Mouse (Mus musculus) midbrain, embryonic 13.5 days (tissue): Measurements from ENCODE around the gene Frat1. TPM values are rescaled to one million over a fixed set of nuclear protein-coding genes. Genes with fewer than 3 reads are reported as not detected.

Experiments
- ATAC-seq: fragments of 200-750 bp; cut with Nextera tagmentation; 2 replicates; pipeline ENCODE4 v1.8.0; 2017; ENCODE audit warnings: mild to moderate bottlenecking, moderate TSS enrichment, moderate library complexity
- H3K27ac ChIP-seq: fragments of 300-500 bp; sonication (generic); 2 replicates; pipeline ENCODE4 v1.5.1; 2015; ENCODE audit warnings: inconsistent platforms, mild to moderate bottlenecking, moderate library complexity
- H3K27me3 ChIP-seq: fragments of 300-500 bp; sonication (generic); 2 replicates; pipeline ENCODE4 v1.6.1; 2015; ENCODE audit warnings: mild to moderate bottlenecking, inconsistent platforms
- H3K36me3 ChIP-seq: fragments of 300-500 bp; sonication (generic); 2 replicates; pipeline ENCODE4 v1.6.1; 2015; ENCODE audit warnings: mild to moderate bottlenecking, inconsistent platforms
- H3K4me1 ChIP-seq: fragments of 300-500 bp; sonication (generic); replicated peaks from 2 replicates; pipeline ENCODE4 v1.6.1; 2015; ENCODE audit warnings: inconsistent platforms
- H3K4me2 ChIP-seq: fragments of 300-500 bp; sonication (generic); replicated peaks from 2 replicates; pipeline ENCODE4 v1.6.1; 2015; ENCODE audit warnings: moderate library complexity, mild to moderate bottlenecking, inconsistent platforms
- H3K4me3 ChIP-seq: fragments of 300-500 bp; sonication (generic); replicated peaks from 2 replicates; pipeline ENCODE4 v1.5.1; 2015; ENCODE audit warnings: mild to moderate bottlenecking, inconsistent platforms
- H3K9ac ChIP-seq: fragments of 300-500 bp; sonication (generic); replicated peaks from 2 replicates; pipeline ENCODE4 v1.6.1; 2015; ENCODE audit warnings: mild to moderate bottlenecking, inconsistent platforms
- H3K9me3 ChIP-seq: fragments of 300-500 bp; sonication (generic); 2 replicates; pipeline ENCODE4 v1.6.1; 2016; ENCODE audit warnings: mild to moderate bottlenecking, inconsistent platforms
- WGBS: fragments of 180-500 bp; shearing (Covaris S2); methylation state at CpG from one replicate; pipeline ENCODE4 v1.1.7; 2015; 5-methylcytosine and 5-hydroxymethylcytosine counted together
- polyA plus RNA-seq: library from polyadenylated mRNA; unstranded; fragments of >200 nt; fragmentation: Nextera tagmentation; extraction: Ambion mirVana; gene quantifications from 2 replicates; pipeline ENCODE4 v1.2.1, GENCODE M21; 2015

Frat1 gene
- polyA plus RNA-seq, 1 experiment from 2014 or later = 26.2 TPM

GRCm38 (mm10) chr19:41818749-41819148, 11.0 kb upstream of the Frat1 start:
- ATAC-seq = no peak
- Histone ChIP-seq H3K36me3 (no peaks in the 10 kb centered on the region), H3K27ac (no peak overlapping the region), H3K4me1 (peaks cover 10% of the 10 kb centered on the region; the same call in 1 of the 2 replicates), H3K4me3 (no peak overlapping the region), H3K4me2 (no peak overlapping the region), H3K27me3 (no peaks in the 10 kb centered on the region), H3K9ac (no peak overlapping the region), H3K9me3 (no peaks in the 10 kb centered on the region)
- WGBS = 84% methylated on average over 4 of the region's 4 CpGs

DNA sequence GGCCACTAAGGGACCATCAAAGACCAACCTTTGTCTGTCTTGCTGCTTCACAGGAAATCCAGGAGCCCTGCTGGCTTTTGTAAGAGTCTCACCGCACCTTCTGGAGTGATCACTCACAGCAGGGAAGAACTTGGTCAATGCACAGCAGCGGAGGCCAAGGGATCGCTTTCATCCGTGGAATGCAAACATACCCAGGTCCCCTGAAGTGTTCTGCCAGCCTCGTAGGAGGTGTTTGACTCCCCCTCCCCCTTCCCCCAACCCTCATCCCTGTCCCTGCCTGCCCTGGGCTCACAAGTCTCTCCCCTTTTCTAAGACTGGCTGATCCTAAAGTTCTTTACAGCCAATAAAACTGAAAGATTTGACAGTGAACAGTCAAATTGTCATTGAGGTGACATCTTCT, 8.3 kb upstream of the Frat1 start:
- H3K4me3 ChIP-seq = no peak overlapping the region
- 11% methylated on average over 5 of the region's 5 CpGs for WGBS
- no peak overlapping the region for H3K27ac ChIP-seq
- H3K9me3 ChIP-seq = no peaks in the 10 kb centered on the region
- no peak overlapping the region for H3K4me2 ChIP-seq
- H3K4me1 ChIP-seq = peaks cover 10% of the 10 kb centered on the region; the same call in 1 of the 2 replicates
- no peaks in the 10 kb centered on the region for H3K36me3 ChIP-seq
- no peak for ATAC-seq
- H3K27me3 ChIP-seq = no peaks in the 10 kb centered on the region
- H3K9ac ChIP-seq = no peak overlapping the region

- H3K4me1 ChIP-seq = peaks cover 10% of the 10 kb centered on the region; the same call in 1 of the 2 replicates
- no peaks in the 10 kb centered on the region for H3K27me3 ChIP-seq
- no peaks in the 10 kb centered on the region for H3K9me3 ChIP-seq
- no peak overlapping the region for H3K4me2 ChIP-seq
- H3K36me3 ChIP-seq = no peaks in the 10 kb centered on the region
- 90% methylated on average over 1 of the region's 1 CpGs for WGBS
- H3K4me3 ChIP-seq = no peak overlapping the region
- H3K9ac ChIP-seq = no peak overlapping the region
- no peak overlapping the region for H3K27ac ChIP-seq
- ATAC-seq = no peak
Observed at GRCm38 (mm10) chr19:41822589-41822988, 7.2 kb upstream of the Frat1 start.

DNA sequence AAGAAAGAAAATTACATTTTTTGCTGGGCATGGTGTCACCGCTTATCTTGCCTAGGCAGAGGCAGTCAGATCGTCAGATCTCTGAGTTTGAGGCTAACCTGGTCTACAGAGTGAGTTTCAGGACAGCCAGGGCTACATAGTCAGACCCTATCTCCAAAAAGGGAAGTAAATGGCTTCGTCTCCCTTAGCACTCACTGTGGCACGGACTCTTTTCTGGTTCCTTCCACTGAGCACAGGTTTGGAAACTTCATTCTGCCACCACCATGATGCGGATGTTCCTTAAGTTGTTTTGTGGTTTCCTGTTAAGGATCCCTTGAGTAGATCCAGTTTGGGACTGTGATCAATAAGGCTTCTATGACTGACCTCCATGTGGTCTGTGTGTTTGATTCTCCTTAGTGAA, 4.8 kb upstream of the Frat1 start:
- no peaks in the 10 kb centered on the region for H3K9me3 ChIP-seq
- H3K4me2 ChIP-seq = no peak overlapping the region
- H3K27ac ChIP-seq = no peak overlapping the region
- H3K36me3 ChIP-seq = no peaks in the 10 kb centered on the region
- H3K4me3 ChIP-seq = no peak overlapping the region
- no peaks in the 10 kb centered on the region for H3K27me3 ChIP-seq
- no peak for ATAC-seq
- H3K4me1 ChIP-seq = peaks cover 13% of the 10 kb centered on the region; the same call in 1 of the 2 replicates
- 87% methylated on average over 5 of the region's 5 CpGs for WGBS
- H3K9ac ChIP-seq = no peak overlapping the region

DNA sequence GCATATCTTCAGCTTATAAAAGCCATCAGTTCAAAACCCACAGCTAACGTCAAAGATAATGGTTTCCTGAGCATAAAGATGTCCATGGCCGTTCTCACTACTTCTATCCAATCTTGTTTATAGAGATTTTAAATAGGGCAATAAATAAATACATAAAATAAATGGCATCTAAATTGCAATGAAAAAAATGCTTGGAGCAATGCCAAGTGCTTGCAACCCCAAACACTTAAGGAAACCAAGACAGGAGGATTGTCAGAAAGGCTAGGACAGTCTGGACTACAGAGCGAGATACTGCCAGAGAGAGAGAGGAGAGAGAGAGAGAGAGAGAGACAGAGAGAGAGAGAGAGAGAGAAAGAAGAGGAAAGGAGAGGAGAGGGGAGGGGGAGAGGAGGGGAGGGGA, 3.2 kb upstream of the Frat1 start:
- no peak overlapping the region for H3K9ac ChIP-seq
- no peaks in the 10 kb centered on the region for H3K9me3 ChIP-seq
- no peak overlapping the region for H3K4me3 ChIP-seq
- WGBS = 88% methylated on average over 3 of the region's 3 CpGs
- ATAC-seq = no peak
- H3K4me2 ChIP-seq = no peak overlapping the region
- no peaks in the 10 kb centered on the region for H3K36me3 ChIP-seq
- no peak overlapping the region for H3K27ac ChIP-seq
- H3K27me3 ChIP-seq = no peaks in the 10 kb centered on the region
- peaks cover 11% of the 10 kb centered on the region for H3K4me1 ChIP-seq

DNA sequence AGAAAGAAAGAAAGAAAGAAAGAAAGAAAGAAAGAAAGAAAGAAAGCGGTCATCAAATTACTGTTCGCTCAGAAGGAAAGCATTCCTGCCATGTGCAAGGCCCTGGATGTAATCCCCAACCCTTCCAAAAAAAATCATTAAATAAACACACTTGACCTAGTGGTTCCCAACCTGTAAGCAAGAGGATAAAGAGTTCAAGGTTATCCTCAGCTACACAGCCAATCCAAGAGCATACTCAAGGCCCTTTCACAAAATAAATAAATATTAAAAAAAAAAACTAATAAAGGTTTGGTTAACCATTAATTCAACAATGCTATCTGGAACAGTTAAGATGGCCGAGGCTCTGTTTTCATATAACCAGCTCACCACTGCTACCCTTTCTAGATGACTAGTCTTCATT, 829 bp upstream of the Frat1 start:
- WGBS = 64% methylated on average over 3 of the region's 3 CpGs

GRCm38 (mm10) chr19:41830106-41831031, 599 bp downstream of the Frat1 start:
- ATAC-seq = peak; percentile 72
- peak overlapping the region; percentile 84 for H3K4me3 ChIP-seq
- peaks cover 8% of the 10 kb centered on the region; the same call in 1 of the 2 replicates for H3K27me3 ChIP-seq
- H3K9me3 ChIP-seq = no peaks in the 10 kb centered on the region
- under 1% methylated on average over 87 of the region's 112 CpGs for WGBS
- H3K27ac ChIP-seq = peak overlapping the region; percentile 95
- H3K4me1 ChIP-seq = peaks cover 37% of the 10 kb centered on the region
- H3K36me3 ChIP-seq = no peaks in the 10 kb centered on the region
- H3K4me2 ChIP-seq = peak overlapping the region; percentile 95
- H3K9ac ChIP-seq = peak overlapping the region; percentile 90

More for the DNA sequence above, 829 bp upstream of the Frat1 start:
- Histone ChIP-seq H3K4me2 (peak overlapping the region; percentile 95), H3K4me3 (peak overlapping the region; percentile 84), H3K27me3 (peaks cover 8% of the 10 kb centered on the region; the same call in 1 of the 2 replicates), H3K36me3 (no peaks in the 10 kb centered on the region), H3K4me1 (peaks cover 34% of the 10 kb centered on the region), H3K27ac (peak overlapping the region; percentile 95), H3K9ac (peak overlapping the region; percentile 65), H3K9me3 (no peaks in the 10 kb centered on the region)
- no peak for ATAC-seq

- peaks cover 45% of the 10 kb centered on the region for H3K4me1 ChIP-seq
- H3K4me2 ChIP-seq = peak overlapping the region; percentile 95
- H3K9ac ChIP-seq = peak overlapping the region; percentile 90
- H3K4me3 ChIP-seq = peak overlapping the region; percentile 84
- no peaks in the 10 kb centered on the region for H3K36me3 ChIP-seq
- no peak for ATAC-seq
- H3K9me3 ChIP-seq = no peaks in the 10 kb centered on the region
- H3K27me3 ChIP-seq = peaks cover 8% of the 10 kb centered on the region; the same call in 1 of the 2 replicates
- WGBS = under 1% methylated on average over 19 of the region's 19 CpGs
- H3K27ac ChIP-seq = peak overlapping the region; percentile 95
Observed at GRCm38 (mm10) chr19:41831101-41831570, 1.4 kb downstream of the Frat1 start.

- H3K27ac ChIP-seq = peak overlapping the region; percentile 25
- H3K9me3 ChIP-seq = no peaks in the 10 kb centered on the region
Observed at GRCm38 (mm10) chr19:41831718-41832391, 2.1 kb downstream of the Frat1 start.

GRCm38 (mm10) chr19:41832501-41833201, 2.9 kb downstream of the Frat1 start:
- H3K4me3 ChIP-seq = peak overlapping the region; percentile 84
- WGBS = 66% methylated on average over 13 of the region's 13 CpGs
- H3K27ac ChIP-seq = peak overlapping the region; percentile 25
- peaks cover 52% of the 10 kb centered on the region for H3K4me1 ChIP-seq
- H3K4me2 ChIP-seq = peak overlapping the region; percentile 95
- no peaks in the 10 kb centered on the region for H3K36me3 ChIP-seq
- peaks cover 8% of the 10 kb centered on the region; the same call in 1 of the 2 replicates for H3K27me3 ChIP-seq
- H3K9me3 ChIP-seq = no peaks in the 10 kb centered on the region
- peak overlapping the region; percentile 90 for H3K9ac ChIP-seq
- ATAC-seq = no peak

More at GRCm38 (mm10) chr19:41831718-41832391, 2.1 kb downstream of the Frat1 start:
- H3K4me2 ChIP-seq = peak overlapping the region; percentile 95
- 4% methylated on average over 14 of the region's 14 CpGs for WGBS
- peaks cover 50% of the 10 kb centered on the region for H3K4me1 ChIP-seq
- peaks cover 8% of the 10 kb centered on the region; the same call in 1 of the 2 replicates for H3K27me3 ChIP-seq
- peak overlapping the region; percentile 84 for H3K4me3 ChIP-seq
- H3K36me3 ChIP-seq = no peaks in the 10 kb centered on the region
- peak overlapping the region; percentile 90 for H3K9ac ChIP-seq
- no peak for ATAC-seq

GRCm38 (mm10) chr19:41835407-41835806, 5.6 kb downstream of the Frat1 start:
- 41% methylated on average over 6 of the region's 6 CpGs for WGBS
- Histone ChIP-seq H3K4me3 (peak overlapping the region; percentile 7; the same call in 1 of the 2 replicates), H3K4me2 (peak overlapping the region; percentile 44), H3K27me3 (peaks cover 8% of the 10 kb centered on the region; the same call in 1 of the 2 replicates), H3K4me1 (peaks cover 50% of the 10 kb centered on the region), H3K9me3 (no peaks in the 10 kb centered on the region), H3K36me3 (no peaks in the 10 kb centered on the region), H3K9ac (no peak overlapping the region), H3K27ac (peak overlapping the region; percentile 12; the same call in 1 of the 2 replicates)
- ATAC-seq = no peak
